Mouse (Mus musculus) c-Kit-positive CD71-positive TER-119-positive erythroid progenitor cells, embryonic 14.5 days (primary cell): ENCODE data around the gene Apex1.
A peak's percentile ranks its signal among the peaks of the same experiment; 100 is the strongest.
"Not testable (repeated sequence)": the region's sequence is repeated elsewhere in the genome, so short reads cannot be mapped to it uniquely, and the experiment has no call there.

Experiments used
- DNase-seq: peaks from one replicate; pipeline ENCODE4 v3.0.0-alpha.2; 2013; ENCODE audit warnings: low spot score

Apex1 gene

GRCm38 (mm10) chr14:50927366-50927765, 2.6 kb downstream of the Apex1 start:
- no peak for DNase-seq

- no peak for DNase-seq
These were observed 5.2 kb downstream of the Apex1 start for GRCm38 (mm10) chr14:50929951-50930350.

GRCm38 (mm10) chr14:50930377-50930753, 5.6 kb downstream of the Apex1 start:
- DNase-seq: no peak

- DNase-seq: peak; percentile 98
These were observed 6.2 kb downstream of the Apex1 start, which contains the start of the genes Pip4p1 and Pnp for GRCm38 (mm10) chr14:50930754-50931492. Pip4p1 (minus strand) TSS chr14:50930856. Pnp (plus strand) TSS chr14:50931082.

GRCm38 (mm10) chr14:50931493-50932020, 6.8 kb downstream of the Apex1 start:
- DNase-seq: no peak

- DNase-seq: no peak
These were observed 11.9 kb downstream of the Apex1 start for GRCm38 (mm10) chr14:50936649-50937048.

GRCm38 (mm10) chr14:50938119-50938908, 13.5 kb downstream of the Apex1 start:
- DNase-seq: no peak

GRCm38 (mm10) chr14:50938940-50939339, 14.2 kb downstream of the Apex1 start:
- no peak for DNase-seq

- DNase-seq: peak; percentile 93
These were observed 19.3 kb downstream of the Apex1 start, which contains the start of gene Gm49342 for GRCm38 (mm10) chr14:50943932-50944667. Gm49342 (plus strand) TSS chr14:50944517.

GRCm38 (mm10) chr14:50944668-50945033, 19.9 kb downstream of the Apex1 start:
- DNase-seq: not testable (repeated sequence)

GRCm38 (mm10) chr14:50945081-50945480, 20.3 kb downstream of the Apex1 start:
- not testable (repeated sequence) for DNase-seq

GRCm38 (mm10) chr14:50945526-50945925, 20.8 kb downstream of the Apex1 start:
- not testable (repeated sequence) for DNase-seq

- DNase-seq: no peak
These were observed 30.7 kb downstream of the Apex1 start for GRCm38 (mm10) chr14:50955487-50955886.

GRCm38 (mm10) chr14:50955942-50956508, 31.3 kb downstream of the Apex1 start, which contains the start of gene Pnp2:
Pnp2 (plus strand) TSS chr14:50955992.
- DNase-seq: not testable (repeated sequence)

- DNase-seq: not testable (repeated sequence)
These were observed 32.0 kb downstream of the Apex1 start for GRCm38 (mm10) chr14:50956724-50957123.

- not testable (repeated sequence) for DNase-seq
These were observed 32.4 kb downstream of the Apex1 start for GRCm38 (mm10) chr14:50957146-50957545.

GRCm38 (mm10) chr14:50958289-50958995, 33.7 kb downstream of the Apex1 start:
- not testable (repeated sequence) for DNase-seq

GRCm38 (mm10) chr14:50968216-50968980, 43.6 kb downstream of the Apex1 start:
- no peak for DNase-seq

GRCm38 (mm10) chr14:50969041-50969440, 44.3 kb downstream of the Apex1 start:
- no peak for DNase-seq
